Mouse (Mus musculus): Measurements from ENCODE around the gene Nrp1. TPM values are rescaled to one million over a fixed set of nuclear protein-coding genes. Genes with fewer than 3 reads are reported as not detected.

Gene Nrp1
- polyA plus RNA-seq, 1 experiment from 2014 or later: 90.4 TPM

DNA sequence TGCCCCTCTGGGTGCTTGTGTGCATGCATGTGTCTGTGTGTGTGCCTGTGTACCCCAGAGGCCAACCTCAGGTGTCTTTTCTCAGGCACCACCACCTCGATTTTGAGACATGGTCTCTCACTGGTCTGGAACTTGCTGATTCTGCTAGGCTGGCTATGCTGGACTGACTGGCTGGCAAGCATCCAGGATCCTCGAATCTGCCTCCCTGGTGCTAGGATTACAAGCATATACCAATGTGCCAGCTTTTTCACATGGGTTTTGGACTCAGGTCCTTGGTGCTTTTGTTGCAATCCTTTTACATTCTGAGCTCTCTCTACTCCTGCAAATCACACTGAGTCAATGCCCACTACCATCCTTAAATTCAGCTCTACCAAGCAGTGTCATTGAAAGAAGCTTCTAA, 46.5 kb downstream of the Nrp1 start:
- no peaks in the 10 kb centered on the region for H3K9me3 ChIP-seq
- WGBS: 84% methylated on average over 2 of the region's 2 CpGs
- ATAC-seq (ENCODE audit: low FRiP score): no peak

GRCm38 (mm10) chr8:128413381-128413780, 55.0 kb downstream of the Nrp1 start:
- no peak overlapping the region for H3K9ac ChIP-seq
- H3K27me3 ChIP-seq: no peaks in the 10 kb centered on the region
- no peak overlapping the region for H3K4me3 ChIP-seq
- no peak for ATAC-seq (ENCODE audit: low FRiP score)
- no peaks in the 10 kb centered on the region for H3K36me3 ChIP-seq
- peaks cover 32% of the 10 kb centered on the region for H3K4me1 ChIP-seq (replicated peaks)
- no peaks in the 10 kb centered on the region for H3K9me3 ChIP-seq
- no peak overlapping the region for H3K27ac ChIP-seq
- WGBS: 73% methylated on average over 4 of the region's 4 CpGs
- H3K4me2 ChIP-seq: no peak overlapping the region

More for the DNA sequence above, 46.5 kb downstream of the Nrp1 start:
- H3K4me1 ChIP-seq (replicated peaks): no peaks in the 10 kb centered on the region
- H3K4me2 ChIP-seq: no peak overlapping the region
- H3K4me3 ChIP-seq: no peak overlapping the region
- H3K36me3 ChIP-seq: no peaks in the 10 kb centered on the region
- no peaks in the 10 kb centered on the region for H3K27me3 ChIP-seq
- H3K9ac ChIP-seq: no peak overlapping the region
- H3K27ac ChIP-seq: no peak overlapping the region

DNA sequence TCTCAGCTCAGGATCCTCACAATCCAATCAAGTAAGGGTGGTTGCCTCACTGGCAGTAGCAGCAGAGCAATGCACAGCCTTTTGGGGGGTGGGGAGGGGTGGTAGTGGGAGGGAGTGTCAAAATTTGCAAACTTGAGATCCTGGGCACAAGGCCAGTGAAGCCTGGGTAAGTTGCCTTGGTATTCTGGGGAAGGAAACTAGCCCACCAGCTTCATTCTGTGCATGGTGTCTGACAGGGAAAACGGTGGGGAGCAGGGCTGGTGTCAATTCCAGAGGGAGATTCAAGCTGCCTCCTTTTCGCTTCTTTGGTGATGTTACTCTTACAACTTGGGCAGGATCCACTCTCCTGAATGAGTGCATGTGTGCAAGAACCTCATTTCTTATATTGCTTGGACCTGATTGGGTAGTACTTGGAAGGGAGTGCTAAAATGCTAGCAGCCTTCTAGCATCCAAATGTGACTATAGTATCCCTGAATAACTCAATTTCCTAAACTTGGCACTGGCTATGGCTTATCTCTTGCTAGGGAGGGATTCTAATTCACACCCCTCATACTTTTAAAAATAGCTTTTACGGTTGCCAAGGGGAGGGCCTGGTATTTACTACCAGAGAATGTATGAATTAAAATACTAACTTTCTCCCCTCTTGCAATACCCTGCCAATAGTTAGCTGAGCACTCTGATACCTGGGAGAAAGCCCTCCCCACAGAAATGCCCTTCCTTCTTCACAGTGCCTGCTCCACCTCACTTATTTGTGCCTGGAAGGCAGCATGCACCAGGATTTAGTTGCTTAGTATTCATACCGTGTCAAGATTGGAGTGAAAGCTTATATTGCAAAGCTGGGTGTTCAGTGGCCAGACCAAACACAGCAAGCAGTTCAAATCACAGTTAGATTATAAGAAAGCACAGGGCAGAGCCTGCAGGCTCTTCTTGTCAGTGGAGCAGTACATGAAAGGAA, 57.6 kb downstream of the Nrp1 start:
- peak; percentile 43; the same call in 1 of the 2 replicates for ATAC-seq (ENCODE audit: low FRiP score)
- Histone ChIP-seq H3K4me3 (no peak overlapping the region), H3K27me3 (no peaks in the 10 kb centered on the region), H3K36me3 (no peaks in the 10 kb centered on the region), H3K27ac (peak overlapping the region; percentile 73), H3K4me2 (no peak overlapping the region), H3K9me3 (no peaks in the 10 kb centered on the region), H3K4me1 (replicated peaks) (peaks cover 34% of the 10 kb centered on the region), H3K9ac (no peak overlapping the region)
- WGBS: 51% methylated on average over 4 of the region's 4 CpGs

DNA sequence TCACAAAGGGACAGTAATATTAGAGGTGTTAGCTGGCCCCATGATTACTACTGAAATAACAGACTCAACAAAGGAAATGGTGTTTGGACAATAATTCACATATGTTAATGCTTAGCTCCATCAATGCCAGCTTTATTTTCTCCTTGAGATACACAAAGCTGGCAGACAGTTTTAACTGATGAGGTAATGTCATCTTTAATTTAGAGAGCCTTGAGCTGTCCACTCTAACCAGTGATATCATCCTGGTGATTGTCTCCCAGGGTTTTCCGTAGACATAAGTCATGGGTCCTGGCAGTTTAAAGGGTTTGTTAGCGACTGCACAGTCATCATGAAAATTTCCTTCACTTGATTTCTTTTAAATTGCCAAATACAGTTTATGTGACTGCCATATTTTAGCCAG, 58.5 kb downstream of the Nrp1 start:
- no peak for ATAC-seq (ENCODE audit: low FRiP score)
- H3K9me3 ChIP-seq: no peaks in the 10 kb centered on the region
- WGBS: 55% methylated on average over 2 of the region's 2 CpGs
- no peak overlapping the region for H3K4me3 ChIP-seq
- peak overlapping the region; percentile 73 for H3K27ac ChIP-seq
- H3K4me2 ChIP-seq: no peak overlapping the region
- H3K4me1 ChIP-seq (replicated peaks): peaks cover 34% of the 10 kb centered on the region
- H3K27me3 ChIP-seq: no peaks in the 10 kb centered on the region
- peaks cover 4% of the 10 kb centered on the region; the same call in 1 of the 2 replicates for H3K36me3 ChIP-seq
- H3K9ac ChIP-seq: no peak overlapping the region

DNA sequence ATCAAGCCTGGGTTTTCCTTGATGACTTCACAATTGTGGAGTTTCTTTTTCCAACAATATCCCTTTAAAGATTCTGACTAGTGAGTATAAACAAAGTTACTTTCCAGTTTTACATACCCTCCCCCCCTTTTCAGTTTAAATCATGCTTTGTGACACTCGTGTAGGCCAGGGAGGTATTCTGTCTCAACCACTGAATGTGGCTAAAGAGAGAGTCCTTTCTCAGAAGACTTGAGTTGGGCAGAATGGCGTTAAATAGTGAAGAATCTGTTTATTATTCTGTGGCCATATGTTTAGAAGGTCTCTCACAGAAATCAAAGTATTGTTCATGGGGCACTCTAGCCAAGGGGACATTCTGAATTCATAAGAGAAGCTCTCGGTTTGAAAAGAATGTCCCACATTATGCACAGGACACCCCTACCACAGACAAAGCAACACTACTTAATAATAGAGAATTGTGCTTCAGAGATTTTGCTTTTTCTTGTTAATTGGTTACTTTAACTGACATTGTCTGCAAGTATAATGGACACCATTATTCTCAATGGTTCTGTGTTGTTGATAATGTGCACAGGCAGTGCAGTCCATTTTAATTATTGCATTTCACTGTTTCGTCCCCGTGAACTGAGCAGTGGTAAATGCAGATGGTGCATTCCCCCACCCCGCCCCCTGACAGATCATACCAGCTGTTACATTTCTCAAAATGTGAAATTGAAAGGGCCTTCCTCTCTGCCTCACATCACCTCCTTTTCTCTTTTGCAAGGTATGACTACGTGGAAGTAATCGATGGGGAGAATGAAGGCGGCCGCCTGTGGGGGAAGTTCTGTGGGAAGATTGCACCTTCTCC, 59.8 kb downstream of the Nrp1 start:
- Histone ChIP-seq H3K4me3 (no peak overlapping the region), H3K9ac (no peak overlapping the region), H3K9me3 (no peaks in the 10 kb centered on the region), H3K27ac (peak overlapping the region; percentile 36; the same call in 1 of the 2 replicates), H3K36me3 (peaks cover 5% of the 10 kb centered on the region; the same call in 1 of the 2 replicates), H3K4me2 (no peak overlapping the region), H3K27me3 (no peaks in the 10 kb centered on the region), H3K4me1 (replicated peaks) (peaks cover 34% of the 10 kb centered on the region)
- no peak for ATAC-seq (ENCODE audit: low FRiP score)
- WGBS: 42% methylated on average over 10 of the region's 10 CpGs

GRCm38 (mm10) chr8:128419984-128420383, 61.6 kb downstream of the Nrp1 start:
- H3K27ac ChIP-seq: no peak overlapping the region
- H3K9ac ChIP-seq: no peak overlapping the region
- no peaks in the 10 kb centered on the region for H3K9me3 ChIP-seq
- no peak overlapping the region for H3K4me2 ChIP-seq
- peaks cover 5% of the 10 kb centered on the region; the same call in 1 of the 2 replicates for H3K36me3 ChIP-seq
- H3K4me1 ChIP-seq (replicated peaks): peaks cover 34% of the 10 kb centered on the region
- H3K4me3 ChIP-seq: no peak overlapping the region
- H3K27me3 ChIP-seq: no peaks in the 10 kb centered on the region
- no peak for ATAC-seq (ENCODE audit: low FRiP score)

GRCm38 (mm10) chr8:128420402-128420801, 62.0 kb downstream of the Nrp1 start:
- peaks cover 32% of the 10 kb centered on the region for H3K4me1 ChIP-seq (replicated peaks)
- ATAC-seq (ENCODE audit: low FRiP score): no peak
- H3K27ac ChIP-seq: no peak overlapping the region
- no peaks in the 10 kb centered on the region for H3K27me3 ChIP-seq
- H3K4me2 ChIP-seq: no peak overlapping the region
- H3K4me3 ChIP-seq: no peak overlapping the region
- WGBS: 94% methylated on average over 1 of the region's 1 CpGs
- no peaks in the 10 kb centered on the region for H3K9me3 ChIP-seq
- H3K9ac ChIP-seq: no peak overlapping the region
- peaks cover 5% of the 10 kb centered on the region; the same call in 1 of the 2 replicates for H3K36me3 ChIP-seq

GRCm38 (mm10) chr8:128423813-128424212, 65.4 kb downstream of the Nrp1 start:
- no peaks in the 10 kb centered on the region for H3K9me3 ChIP-seq
- no peak overlapping the region for H3K9ac ChIP-seq
- H3K27me3 ChIP-seq: no peaks in the 10 kb centered on the region
- H3K4me3 ChIP-seq: no peak overlapping the region
- H3K36me3 ChIP-seq: peaks cover 8% of the 10 kb centered on the region; the same call in 1 of the 2 replicates
- no peak for ATAC-seq (ENCODE audit: low FRiP score)
- H3K4me2 ChIP-seq: no peak overlapping the region
- H3K27ac ChIP-seq: no peak overlapping the region
- H3K4me1 ChIP-seq (replicated peaks): no peaks in the 10 kb centered on the region

GRCm38 (mm10) chr8:128424626-128425333, 66.4 kb downstream of the Nrp1 start:
- Histone ChIP-seq H3K27me3 (no peaks in the 10 kb centered on the region), H3K9ac (no peak overlapping the region), H3K4me3 (no peak overlapping the region), H3K27ac (no peak overlapping the region), H3K36me3 (peaks cover 8% of the 10 kb centered on the region; the same call in 1 of the 2 replicates), H3K9me3 (no peaks in the 10 kb centered on the region), H3K4me1 (replicated peaks) (no peaks in the 10 kb centered on the region), H3K4me2 (no peak overlapping the region)
- 80% methylated on average over 7 of the region's 7 CpGs for WGBS
- no peak for ATAC-seq (ENCODE audit: low FRiP score)

DNA sequence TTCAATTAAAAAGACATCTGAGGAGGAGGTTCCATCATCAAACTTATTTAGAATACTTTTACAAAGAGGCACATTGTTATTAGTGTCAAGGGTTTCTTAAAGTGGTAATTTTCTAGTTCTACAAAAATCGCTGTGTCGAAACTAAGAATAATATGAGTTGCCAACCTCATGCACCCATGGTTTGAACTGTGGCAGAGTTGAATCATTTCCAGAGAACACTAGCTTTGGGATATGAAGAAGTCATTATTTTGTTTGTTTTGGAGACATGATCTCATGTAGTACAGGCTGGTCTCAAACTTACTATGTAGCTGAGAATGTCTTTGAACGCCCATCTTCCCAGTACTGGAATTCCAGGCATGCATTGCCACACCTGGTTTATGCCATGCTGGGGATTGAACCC, 68.7 kb downstream of the Nrp1 start:
- Histone ChIP-seq H3K9me3 (no peaks in the 10 kb centered on the region), H3K9ac (no peak overlapping the region), H3K4me2 (no peak overlapping the region), H3K4me3 (no peak overlapping the region), H3K27ac (no peak overlapping the region), H3K4me1 (replicated peaks) (no peaks in the 10 kb centered on the region), H3K27me3 (no peaks in the 10 kb centered on the region), H3K36me3 (peaks cover 10% of the 10 kb centered on the region)
- no peak for ATAC-seq (ENCODE audit: low FRiP score)
- 92% methylated on average over 3 of the region's 3 CpGs for WGBS

- peaks cover 24% of the 10 kb centered on the region for H3K36me3 ChIP-seq
- no peaks in the 10 kb centered on the region for H3K4me1 ChIP-seq (replicated peaks)
- no peak overlapping the region for H3K9ac ChIP-seq
- H3K4me2 ChIP-seq: no peak overlapping the region
- H3K27me3 ChIP-seq: no peaks in the 10 kb centered on the region
- WGBS: 82% methylated on average over 1 of the region's 1 CpGs
- no peak overlapping the region for H3K4me3 ChIP-seq
- no peak for ATAC-seq (ENCODE audit: low FRiP score)
- H3K27ac ChIP-seq: no peak overlapping the region
- H3K9me3 ChIP-seq: no peaks in the 10 kb centered on the region
These were observed 70.6 kb downstream of the Nrp1 start for GRCm38 (mm10) chr8:128428971-128429370.

GRCm38 (mm10) chr8:128431082-128431481, 72.7 kb downstream of the Nrp1 start:
- H3K9me3 ChIP-seq: no peaks in the 10 kb centered on the region
- ATAC-seq (ENCODE audit: low FRiP score): no peak
- no peak overlapping the region for H3K27ac ChIP-seq
- H3K4me1 ChIP-seq (replicated peaks): no peaks in the 10 kb centered on the region
- 97% methylated on average over 1 of the region's 1 CpGs for WGBS
- H3K4me3 ChIP-seq: no peak overlapping the region
- H3K4me2 ChIP-seq: no peak overlapping the region
- no peaks in the 10 kb centered on the region for H3K27me3 ChIP-seq
- peaks cover 40% of the 10 kb centered on the region for H3K36me3 ChIP-seq
- H3K9ac ChIP-seq: no peak overlapping the region

Data from hindbrain, embryonic 13.5 days (tissue).